Mouse (Mus musculus): Measurements from ENCODE around the gene Ssh1.

- TF ChIP-seq ZNF384 (IDR thresholded peaks at IDR 0.05; ENCODE audit: low read depth, low read length) (no peak), CHD2 (IDR thresholded peaks at IDR 0.05; ENCODE audit: low read depth, low read length) (no peak), MAFK (IDR thresholded peaks at IDR 0.05; ENCODE audit: insufficient read depth, low read depth, low read length) (no peak)
Measured at GRCm38 (mm10) chr5:113901074-113901571, 92.6 kb downstream of the Ssh1 start.

All from ES-E14 (cell line).